Mouse (Mus musculus) kidney, postnatal 14 days (tissue): ENCODE data around the gene Dnajc14.
A peak's percentile ranks its signal among the peaks of the same experiment; 100 is the strongest.
"Not testable (repeated sequence)": the region's sequence is repeated elsewhere in the genome, so short reads cannot be mapped to it uniquely, and the experiment has no call there.

Experiments
- DNase-seq: peaks from one replicate; pipeline ENCODE4 v3.0.0; 2022; ENCODE audit warnings: mixed read lengths

The Dnajc14 gene

GRCm38 (mm10) chr10:128821358-128822056 is 17.6 kb downstream of the Dnajc14 start, which contains the start of gene Ormdl2:
Ormdl2 (minus strand) TSS chr10:128821645.
- DNase-seq = peak; percentile 99

GRCm38 (mm10) chr10:128822135-128822534 is 18.3 kb downstream of the Dnajc14 start:
- no peak for DNase-seq

- DNase-seq = not testable (repeated sequence)
Observed at GRCm38 (mm10) chr10:128823087-128823486, 19.2 kb downstream of the Dnajc14 start.

DNA sequence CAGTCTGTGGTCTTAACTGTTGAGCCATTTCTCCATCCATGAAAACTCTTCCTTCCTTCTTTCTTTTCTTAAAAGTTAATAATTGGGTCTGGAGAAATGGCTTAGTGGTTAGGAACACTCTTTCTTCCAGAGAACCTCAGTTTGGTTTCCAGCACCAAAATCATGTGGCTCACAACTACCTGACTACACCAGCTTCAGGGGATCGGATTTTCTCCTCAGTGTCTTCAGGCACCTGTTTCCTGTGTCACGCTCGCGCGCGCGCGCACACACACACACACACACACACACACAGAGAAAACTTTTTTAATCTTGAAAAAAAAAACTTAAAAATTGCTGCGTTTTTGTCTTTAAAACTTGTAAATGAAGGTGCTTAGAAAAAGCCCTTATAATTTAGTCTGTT is 20.0 kb downstream of the Dnajc14 start:
- no peak for DNase-seq

DNA sequence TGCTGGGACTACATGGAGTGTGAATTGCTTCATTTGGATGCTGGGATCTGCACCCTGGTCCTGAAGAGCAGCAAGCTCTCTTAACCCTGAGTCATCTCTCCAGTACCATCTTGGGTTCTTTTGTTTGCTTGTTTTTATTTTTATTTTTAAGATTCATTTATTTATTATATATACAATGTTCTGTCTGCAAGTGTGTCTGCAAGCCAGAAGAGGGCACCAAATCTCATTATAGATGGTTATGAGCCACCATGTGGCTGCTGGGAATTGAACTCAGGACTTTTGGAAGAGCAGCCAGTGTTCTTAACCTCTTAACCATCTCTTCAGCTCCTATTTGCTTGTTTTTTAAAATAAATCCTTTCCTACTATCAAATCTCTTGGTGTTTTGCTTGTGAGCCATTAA is 33.5 kb downstream of the Dnajc14 start:
- no peak for DNase-seq

DNA sequence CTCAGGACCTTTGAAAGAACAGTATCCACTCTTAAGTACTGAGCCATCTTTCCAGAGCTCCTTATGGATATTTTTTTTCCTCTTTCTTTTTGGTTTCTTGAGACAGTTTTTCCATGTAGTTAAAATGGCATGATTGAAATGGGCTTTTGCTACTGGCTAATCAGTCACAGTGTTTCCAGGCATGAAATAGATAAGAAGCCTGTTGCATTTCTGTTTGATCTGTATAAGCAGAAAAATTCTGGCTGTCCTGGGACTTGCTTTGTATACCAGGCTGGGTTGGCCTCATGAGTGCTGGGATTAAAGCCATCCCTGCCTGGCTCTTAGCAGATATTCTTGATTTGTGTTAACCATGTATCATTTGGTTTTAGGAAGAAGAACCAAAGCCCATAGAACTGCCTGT is 35.6 kb downstream of the Dnajc14 start:
- DNase-seq = no peak

GRCm38 (mm10) chr10:128840612-128841011 is 36.8 kb downstream of the Dnajc14 start:
- DNase-seq = no peak

DNA sequence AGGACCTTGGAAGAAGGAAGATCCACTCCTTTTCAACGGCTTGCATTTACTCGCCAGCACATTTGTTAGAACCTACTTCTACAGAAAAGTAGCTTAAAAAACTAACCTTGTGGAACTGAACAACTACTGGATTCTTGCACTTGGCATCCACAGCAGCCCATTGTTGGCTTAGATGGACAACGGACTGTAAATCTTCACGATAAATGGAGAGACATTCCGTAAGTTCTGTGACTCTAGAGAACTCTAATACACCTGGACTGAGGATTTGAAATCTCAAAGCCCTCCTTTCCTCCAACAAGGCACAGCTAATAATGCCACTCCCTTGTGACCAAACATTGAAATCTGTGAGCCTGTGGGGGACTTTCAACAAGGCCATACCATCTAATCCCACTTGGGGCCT is 39.4 kb downstream of the Dnajc14 start:
- DNase-seq = no peak

GRCm38 (mm10) chr10:128845516-128845915 is 41.7 kb downstream of the Dnajc14 start:
- peak; percentile 38 for DNase-seq

GRCm38 (mm10) chr10:128846664-128847063 is 42.8 kb downstream of the Dnajc14 start:
- DNase-seq = no peak

GRCm38 (mm10) chr10:128848426-128848825 is 44.6 kb downstream of the Dnajc14 start:
- peak; percentile 8 for DNase-seq

DNA sequence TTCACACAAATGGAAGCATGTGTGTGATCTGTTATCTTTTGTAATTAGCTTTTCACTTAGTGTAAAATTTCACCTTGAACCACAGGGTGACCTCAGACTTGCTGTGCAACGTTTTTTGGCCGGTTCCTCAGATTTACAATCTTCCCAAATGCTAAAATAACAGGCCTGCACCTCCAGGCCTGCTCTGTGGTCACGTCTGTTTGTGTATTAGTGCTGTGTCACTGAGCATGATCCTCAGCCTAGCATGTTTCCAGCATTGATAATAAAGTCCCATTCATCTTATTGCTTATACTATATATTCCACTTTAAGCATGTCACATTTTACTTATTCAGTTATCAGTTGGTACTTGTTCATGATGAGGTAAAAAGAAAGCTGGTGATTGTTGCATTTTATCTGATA is 46.5 kb downstream of the Dnajc14 start:
- DNase-seq = no peak

GRCm38 (mm10) chr10:128861176-128861575 is 57.3 kb downstream of the Dnajc14 start:
- DNase-seq = no peak

GRCm38 (mm10) chr10:128866042-128866441 is 62.2 kb downstream of the Dnajc14 start:
- no peak for DNase-seq

- no peak for DNase-seq
Observed at GRCm38 (mm10) chr10:128866518-128866917, 62.7 kb downstream of the Dnajc14 start.
